Mouse (Mus musculus): ENCODE measurements around the gene Cdh5. TPM values are rescaled to one million over a fixed set of nuclear protein-coding genes. Genes with fewer than 3 reads are reported as not detected.

The Cdh5 gene
- 29.5 and 38.4 TPM in 2 replicates for polyA plus RNA-seq (2012; rRNA removed)

DNA sequence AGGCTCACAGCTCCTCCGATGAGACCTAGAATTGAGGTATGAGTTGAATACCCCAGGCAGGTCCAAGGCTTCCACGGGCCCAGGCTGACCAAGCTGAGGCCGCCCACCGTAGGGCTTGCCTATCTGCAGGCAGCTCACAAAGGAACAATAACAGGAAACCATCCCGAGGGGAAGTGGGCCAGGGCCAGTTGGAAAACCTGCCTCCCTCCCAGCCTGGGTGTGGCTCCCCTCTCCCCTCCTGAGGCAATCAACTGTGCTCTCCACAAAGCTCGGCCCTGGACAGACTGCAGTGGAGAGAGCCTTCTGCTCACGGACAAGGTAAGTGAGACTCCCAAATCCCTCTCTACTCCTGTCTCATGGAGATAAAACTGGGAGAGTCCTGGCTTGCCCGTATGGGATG lies at the start of gene Cdh5:
Cdh5 (plus strand) TSS at position 211 of the 400 bp plus-strand sequence.

DNA sequence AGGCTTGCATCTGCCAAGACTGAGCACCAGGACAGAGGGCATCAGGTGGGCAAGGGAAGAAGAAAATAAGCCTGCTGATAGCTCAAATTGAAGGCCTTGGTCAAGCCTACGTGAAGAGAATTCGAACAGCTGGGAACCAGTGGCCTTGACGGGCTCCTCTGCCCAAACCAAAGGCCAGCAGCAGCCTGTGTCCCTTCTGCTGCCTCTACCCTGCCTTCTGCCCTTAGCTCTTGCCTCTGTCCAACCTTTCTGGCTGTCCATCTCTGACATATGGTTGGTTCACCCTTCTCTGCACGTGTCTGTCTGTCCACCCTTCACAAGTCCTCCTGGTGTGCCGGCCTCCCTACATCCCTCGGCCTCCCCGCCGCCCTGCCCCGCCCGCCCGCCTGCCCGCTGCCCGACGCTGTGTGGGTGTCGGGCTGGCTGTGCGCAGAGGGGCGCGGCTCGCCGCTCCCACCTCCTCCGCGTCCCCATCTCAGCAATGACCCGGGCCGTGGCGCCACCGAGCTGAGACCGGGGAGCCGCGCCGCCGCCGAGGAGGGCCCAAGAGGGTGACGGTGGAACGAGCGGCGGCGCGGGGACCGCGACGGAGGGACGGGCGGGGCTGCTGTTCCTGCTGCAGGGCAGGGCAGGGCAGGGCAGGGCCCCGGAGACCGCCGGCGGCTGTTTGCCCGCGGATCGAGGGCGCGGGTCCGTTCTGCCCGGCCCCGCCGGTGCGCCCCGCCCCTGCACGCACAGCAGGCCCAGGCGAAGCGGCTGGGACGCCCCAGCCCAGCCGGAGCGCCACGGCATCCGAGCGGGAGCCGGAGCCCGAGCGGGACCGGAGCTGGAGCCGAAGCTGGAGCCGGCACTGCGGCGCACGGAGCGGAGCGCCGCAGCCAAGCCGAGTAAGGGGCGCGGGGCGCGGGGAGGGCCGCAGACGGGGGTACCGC lies 69.0 kb downstream of the Cdh5 start, which contains the start of gene Bean1:
Bean1 (plus strand) TSS at position 325 of the 932 bp plus-strand sequence.

Other genes starting within 250 kb of the Cdh5 start
- gene Bean1, start 68.8 kb downstream of the Cdh5 start, polyA plus RNA-seq (2012; rRNA removed) = 10.2 and 12.3 TPM in 2 replicates
- gene Tk2, start 146.9 kb downstream of the Cdh5 start, polyA plus RNA-seq (2012; rRNA removed) = 35.7 and 37.4 TPM in 2 replicates
- 47.6 and 48.8 TPM in 2 replicates for gene Cklf, start 149.2 kb downstream of the Cdh5 start, polyA plus RNA-seq (2012; rRNA removed)
- not detected in 2 replicates for gene Cmtm2a, start 191.6 kb downstream of the Cdh5 start, polyA plus RNA-seq (2012; rRNA removed)
- gene Gm45711, start 208.5 kb downstream of the Cdh5 start, polyA plus RNA-seq (2012; rRNA removed) = not detected in 2 replicates
- gene Cmtm1, start 208.5 kb downstream of the Cdh5 start, polyA plus RNA-seq (2012; rRNA removed) = not detected in 2 replicates
- not detected in 2 replicates for gene Gm11020, start 219.9 kb downstream of the Cdh5 start, polyA plus RNA-seq (2012; rRNA removed)
- gene Cmtm2b, start 220.6 kb downstream of the Cdh5 start, polyA plus RNA-seq (2012; rRNA removed) = not detected in 2 replicates
- gene Cmtm3, start 237.8 kb downstream of the Cdh5 start, polyA plus RNA-seq (2012; rRNA removed) = 49.4 and 80.1 TPM in 2 replicates